Mouse (Mus musculus) hindbrain, postnatal 0 days (tissue): ENCODE data around the gene Acsl1. TPM values are rescaled to one million over a fixed set of nuclear protein-coding genes. Genes with fewer than 3 reads are reported as not detected.

Source experiments
- ATAC-seq: fragments of 200-750 bp; cut with Nextera tagmentation; 2 replicates; pipeline ENCODE4 v1.8.0; 2017; ENCODE audit warnings: mild to moderate bottlenecking, moderate TSS enrichment, moderate library complexity
- DNase-seq: peaks from one replicate; pipeline ENCODE4 v3.0.0-alpha.2; 2015; ENCODE audit warnings: low spot score
- H3K27ac ChIP-seq: fragments of 300-500 bp; sonication (generic); 2 replicates; pipeline ENCODE4 v1.5.1; 2014; ENCODE audit warnings: mild to moderate bottlenecking
- H3K27me3 ChIP-seq: fragments of 300-500 bp; sonication (generic); 2 replicates; pipeline ENCODE4 v1.6.1; 2014; ENCODE audit warnings: low read length, mixed read lengths; ENCODE audit not compliant: insufficient read depth
- H3K36me3 ChIP-seq: fragments of 300-500 bp; sonication (generic); 2 replicates; pipeline ENCODE4 v1.6.1; 2014; ENCODE audit warnings: low read length, mixed read lengths; ENCODE audit not compliant: insufficient read depth
- H3K4me1 ChIP-seq: fragments of 300-500 bp; sonication (generic); 2 replicates; pipeline ENCODE4 v1.6.1; 2014; ENCODE audit warnings: antibody characterized with exemption, low read length, mixed read lengths; ENCODE audit not compliant: insufficient read depth
- H3K4me2 ChIP-seq: fragments of 300-500 bp; sonication (generic); 2 replicates; pipeline ENCODE4 v1.6.1; 2014; ENCODE audit warnings: low read depth, mild to moderate bottlenecking, low read length, moderate library complexity, mixed read lengths
- H3K4me3 ChIP-seq: fragments of 300-500 bp; sonication (generic); 2 replicates; pipeline ENCODE4 v1.5.1; 2014; ENCODE audit warnings: low read length
- H3K9ac ChIP-seq: fragments of 300-500 bp; sonication (generic); replicated peaks from 2 replicates; pipeline ENCODE4 v1.6.1; 2014; ENCODE audit warnings: mild to moderate bottlenecking, low read length, moderate library complexity, mixed read lengths
- H3K9me3 ChIP-seq: fragments of 300-500 bp; sonication (generic); 2 replicates; pipeline ENCODE4 v1.6.1; 2016; ENCODE audit warnings: low read length, mixed read lengths
- CTCF ChIP-seq: IDR thresholded peaks from 2 replicates; pipeline ENCODE4 v1.5.1; 2016; ENCODE audit warnings: antibody characterized with exemption, control low read depth, low read depth
- WGBS: fragments of 180-500 bp; shearing (Covaris S2); extraction: QIAGEN DNeasy Blood & Tissue Kit; methylation state at CpG from one replicate; pipeline ENCODE4 v1.1.7; 2014; 5-methylcytosine and 5-hydroxymethylcytosine counted together
- polyA plus RNA-seq: library from polyadenylated mRNA; unstranded; fragments of >200 nt; fragmentation: Nextera tagmentation; extraction: Ambion mirVana; gene quantifications from 2 replicates; pipeline ENCODE4 v1.2.1, GENCODE M21; 2015
- total RNA-seq: library from RNA; depleted of rRNA; stranded (reverse); fragments of >200 nt; gene quantifications from 2 replicates; pipeline ENCODE4 v1.2.3, GENCODE M21; 2014

Acsl1 gene
- total and polyA plus RNA-seq, 2 experiments from 2014 or later, result 25.6 to 29.0 TPM

DNA sequence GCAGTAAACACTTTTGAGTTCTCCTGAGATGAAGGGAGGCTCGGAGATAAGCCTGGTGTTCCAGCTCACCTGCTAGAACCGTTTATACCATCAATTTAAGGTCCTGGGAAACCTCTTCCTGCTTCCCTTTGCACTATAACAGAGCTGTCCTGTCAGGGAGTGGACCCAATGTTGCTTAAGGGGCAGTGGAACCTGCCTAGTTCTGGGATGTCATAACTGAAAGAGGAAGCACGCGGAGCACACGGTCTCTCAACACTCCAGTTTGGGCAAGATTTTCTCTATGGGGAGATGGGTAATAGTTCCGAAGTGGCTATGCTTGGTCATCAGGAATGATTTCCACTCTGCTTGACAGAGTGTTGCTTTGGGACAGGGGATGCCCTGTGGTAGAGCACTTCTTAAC is 49.8 kb downstream of the Acsl1 start:
- no peak overlapping the region for H3K4me3 ChIP-seq
- H3K27ac ChIP-seq, result no peak overlapping the region
- no peak for DNase-seq
- peaks cover 14% of the 10 kb centered on the region; the same call in 1 of the 2 replicates for H3K36me3 ChIP-seq
- no peak overlapping the region for H3K9ac ChIP-seq
- no peak for ATAC-seq
- H3K4me2 ChIP-seq, result no peak overlapping the region
- TF ChIP-seq CTCF, result no peak
- no peaks in the 10 kb centered on the region for H3K9me3 ChIP-seq
- no peaks in the 10 kb centered on the region for H3K4me1 ChIP-seq
- no peaks in the 10 kb centered on the region for H3K27me3 ChIP-seq
- WGBS, result 89% methylated on average over 6 of the region's 6 CpGs

DNA sequence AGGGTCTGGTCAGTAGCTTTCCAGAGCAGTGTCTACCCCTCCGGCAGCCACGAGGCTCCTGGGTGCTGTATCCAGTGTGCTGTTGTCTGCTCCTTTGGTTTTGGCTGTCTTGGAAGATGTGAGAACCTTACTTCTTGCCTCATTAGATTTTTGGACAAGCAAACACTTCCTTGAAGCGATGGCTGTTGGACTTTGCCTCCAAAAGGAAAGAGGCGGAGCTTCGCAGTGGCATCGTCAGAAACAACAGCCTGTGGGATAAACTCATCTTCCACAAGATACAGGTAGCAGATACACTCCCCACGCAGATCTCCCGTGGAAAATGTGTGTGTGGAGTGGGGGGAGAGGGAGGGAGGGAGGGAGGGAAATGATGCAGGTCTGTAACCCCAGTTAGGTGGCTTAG is 55.3 kb downstream of the Acsl1 start:
- no peak overlapping the region for H3K9ac ChIP-seq
- TF ChIP-seq CTCF, result no peak
- ATAC-seq (no peak), DNase-seq (no peak)
- H3K9me3 ChIP-seq, result no peaks in the 10 kb centered on the region
- no peaks in the 10 kb centered on the region for H3K4me1 ChIP-seq
- H3K27me3 ChIP-seq, result no peaks in the 10 kb centered on the region
- H3K36me3 ChIP-seq, result peaks cover 19% of the 10 kb centered on the region; the same call in 1 of the 2 replicates
- H3K4me2 ChIP-seq, result no peak overlapping the region
- no peak overlapping the region for H3K27ac ChIP-seq
- 90% methylated on average over 8 of the region's 8 CpGs for WGBS
- no peak overlapping the region for H3K4me3 ChIP-seq

DNA sequence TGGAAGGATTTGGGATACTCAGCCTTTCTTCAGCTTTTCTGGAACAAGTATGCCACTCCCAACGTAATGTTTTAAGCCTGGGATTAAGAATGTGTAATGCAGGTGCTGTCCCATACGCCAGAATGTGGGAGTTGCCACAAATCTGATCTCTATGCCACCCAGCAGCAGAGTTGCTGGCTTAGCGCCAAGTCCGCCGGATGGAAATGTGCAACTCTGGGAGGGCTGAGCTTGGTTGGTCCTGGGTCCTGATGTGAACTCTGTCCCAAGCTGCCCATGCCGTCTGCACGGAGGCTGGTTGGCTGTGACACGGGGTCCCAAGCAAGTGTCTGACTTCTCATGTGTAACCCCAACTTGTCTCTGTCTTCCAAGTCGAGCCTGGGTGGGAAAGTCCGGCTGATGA is 56.0 kb downstream of the Acsl1 start:
- Histone ChIP-seq H3K4me1 (no peaks in the 10 kb centered on the region), H3K27me3 (no peaks in the 10 kb centered on the region), H3K4me2 (no peak overlapping the region), H3K4me3 (no peak overlapping the region), H3K9ac (no peak overlapping the region), H3K27ac (no peak overlapping the region), H3K9me3 (no peaks in the 10 kb centered on the region), H3K36me3 (peaks cover 24% of the 10 kb centered on the region; the same call in 1 of the 2 replicates)
- WGBS, result 52% methylated on average over 10 of the region's 10 CpGs
- ATAC-seq (no peak), DNase-seq (peak; percentile 44)
- no peak for TF ChIP-seq CTCF

DNA sequence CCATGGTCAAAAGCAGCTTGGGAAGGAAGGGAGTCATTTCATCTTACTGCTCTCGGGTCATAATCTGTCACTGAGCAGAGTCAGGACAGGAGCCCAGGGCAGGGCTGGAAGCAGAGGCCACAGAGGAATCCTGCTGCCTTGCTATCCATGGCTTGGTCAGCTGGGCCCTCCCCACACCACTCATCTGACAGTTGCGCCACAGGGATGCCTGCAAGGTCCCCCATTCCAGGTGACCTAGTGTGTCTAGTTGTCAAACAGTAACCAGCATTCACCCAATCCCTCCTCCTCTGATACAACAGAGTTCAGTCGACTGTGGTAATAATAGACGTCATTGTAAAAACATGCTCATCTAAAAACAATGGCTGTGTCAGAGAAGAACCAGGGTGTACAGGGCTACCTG is 58.7 kb downstream of the Acsl1 start:
- DNase-seq (no peak), ATAC-seq (no peak)
- Histone ChIP-seq H3K4me2 (no peak overlapping the region), H3K9ac (no peak overlapping the region), H3K9me3 (no peaks in the 10 kb centered on the region), H3K36me3 (peaks cover 16% of the 10 kb centered on the region), H3K27me3 (no peaks in the 10 kb centered on the region), H3K4me1 (no peaks in the 10 kb centered on the region), H3K27ac (no peak overlapping the region), H3K4me3 (no peak overlapping the region)
- WGBS, result 79% methylated on average over 4 of the region's 4 CpGs
- no peak for TF ChIP-seq CTCF

DNA sequence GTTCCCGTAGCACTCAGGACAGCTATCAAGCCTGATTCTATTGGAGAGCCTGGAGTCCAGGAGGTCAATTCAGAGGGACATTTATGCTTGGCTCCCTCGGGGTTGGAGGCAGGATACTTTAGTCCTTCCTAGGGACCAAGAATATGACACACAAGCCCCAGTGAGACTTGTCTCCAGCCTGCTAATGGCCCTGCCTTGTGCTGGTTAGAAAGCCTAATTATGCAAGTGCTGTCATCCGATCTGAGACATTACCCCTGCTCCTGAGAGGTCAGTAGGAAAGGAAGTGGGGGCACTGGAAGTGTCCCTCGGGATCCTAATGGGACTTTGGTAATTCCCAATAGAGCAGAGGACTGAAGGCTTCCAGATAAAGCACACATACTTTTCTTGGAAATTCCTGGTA is 59.7 kb downstream of the Acsl1 start:
- no peak overlapping the region for H3K4me3 ChIP-seq
- no peak for TF ChIP-seq CTCF

DNA sequence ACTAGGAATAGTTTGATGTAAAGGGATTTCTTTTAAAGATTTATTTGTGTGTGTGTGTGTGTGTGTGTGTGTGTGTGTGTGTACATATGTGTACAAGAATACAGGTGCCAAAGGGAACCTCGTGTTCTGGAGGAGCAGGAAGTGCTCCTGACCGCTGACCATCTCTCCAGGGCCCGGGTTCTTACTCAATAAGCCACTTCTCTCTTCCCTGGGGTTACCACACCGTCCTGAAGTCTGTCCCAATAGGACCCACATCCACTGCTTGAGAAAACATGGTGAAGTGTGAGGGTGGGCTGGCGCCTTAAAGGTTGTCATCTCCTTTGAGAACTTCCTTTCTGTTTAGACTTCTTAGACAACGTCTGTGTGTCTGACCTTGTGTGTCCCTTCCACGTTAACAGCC is 63.1 kb downstream of the Acsl1 start:
- Histone ChIP-seq H3K4me3 (no peak overlapping the region), H3K4me2 (no peak overlapping the region), H3K27me3 (no peaks in the 10 kb centered on the region), H3K36me3 (peaks cover 28% of the 10 kb centered on the region), H3K9me3 (no peaks in the 10 kb centered on the region), H3K9ac (no peak overlapping the region), H3K4me1 (no peaks in the 10 kb centered on the region), H3K27ac (no peak overlapping the region)
- ATAC-seq, result no peak
- 89% methylated on average over 7 of the region's 7 CpGs for WGBS
- DNase-seq, result no peak
- TF ChIP-seq CTCF, result no peak

More for the DNA sequence above, 59.7 kb downstream of the Acsl1 start:
- H3K9ac ChIP-seq, result no peak overlapping the region
- DNase-seq, result no peak
- no peak overlapping the region for H3K4me2 ChIP-seq
- WGBS, result 48% methylated on average over 4 of the region's 4 CpGs
- no peak for ATAC-seq
- H3K4me1 ChIP-seq, result no peaks in the 10 kb centered on the region
- no peak overlapping the region for H3K27ac ChIP-seq
- no peaks in the 10 kb centered on the region for H3K9me3 ChIP-seq
- H3K36me3 ChIP-seq, result peaks cover 21% of the 10 kb centered on the region
- H3K27me3 ChIP-seq, result no peaks in the 10 kb centered on the region

DNA sequence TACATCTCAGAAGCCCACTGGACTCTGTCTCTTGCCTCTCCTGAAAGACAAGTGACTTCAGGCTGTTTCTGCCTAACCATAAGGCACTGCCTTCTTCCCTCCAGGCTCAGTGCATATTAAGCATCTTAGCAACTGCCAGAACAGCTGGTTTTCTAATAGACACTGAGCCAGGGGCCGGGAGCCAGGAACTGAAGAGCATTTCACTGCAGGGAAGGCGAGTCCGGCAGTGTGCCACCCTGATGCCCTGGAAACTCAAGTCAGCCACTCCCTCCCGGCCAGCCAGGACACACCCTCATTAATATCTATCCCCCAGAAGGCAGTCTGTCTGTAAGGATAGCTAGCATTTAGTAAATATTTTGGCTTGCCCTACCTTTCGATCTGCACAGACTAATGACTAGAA is 68.9 kb downstream of the Acsl1 start:
- no peak overlapping the region for H3K4me3 ChIP-seq
- ATAC-seq, result peak; percentile 76
- no peak for TF ChIP-seq CTCF

More for the DNA sequence above, 68.9 kb downstream of the Acsl1 start:
- no peak overlapping the region for H3K4me2 ChIP-seq
- no peaks in the 10 kb centered on the region for H3K9me3 ChIP-seq
- peak; percentile 82 for DNase-seq
- H3K27me3 ChIP-seq, result no peaks in the 10 kb centered on the region
- H3K9ac ChIP-seq, result no peak overlapping the region
- H3K36me3 ChIP-seq, result peaks cover 10% of the 10 kb centered on the region
- WGBS, result 38% methylated on average over 5 of the region's 5 CpGs
- H3K4me1 ChIP-seq, result peaks cover 5% of the 10 kb centered on the region; the same call in 1 of the 2 replicates
- no peak overlapping the region for H3K27ac ChIP-seq
